Mouse (Mus musculus): ENCODE data around the gene Ms4a10. TPM values are rescaled to one million over a fixed set of nuclear protein-coding genes. Genes with fewer than 3 reads are reported as not detected.

The Ms4a10 gene
- total and polyA plus RNA-seq, 3 experiments, result not detected

GRCm38 (mm10) chr19:10965721-10966120 is 8.7 kb downstream of the Ms4a10 start:
- TF ChIP-seq CHD2 (IDR thresholded peaks at IDR 0.05; ENCODE audit: low read length) (no peak), GATA1 (IDR thresholded peaks at IDR 0.05; ENCODE audit: low read depth, low read length) (no peak), ZMIZ1 (IDR thresholded peaks at IDR 0.05; ENCODE audit: low read depth, low read length) (no peak), RCOR1 (IDR thresholded peaks at IDR 0.05; ENCODE audit: low read depth, low read length) (no peak), MAX (IDR thresholded peaks at IDR 0.05; ENCODE audit: low read length) (no peak), USF2 (IDR thresholded peaks at IDR 0.05; ENCODE audit: borderline replicate concordance in 1 of 2, insufficient read depth in 1 of 2, low read depth in 1 of 2, low read length in 2 of 2) (no peak), JUND (IDR thresholded peaks at IDR 0.05; ENCODE audit: low read depth, low read length) (no peak), ZKSCAN1 (IDR thresholded peaks at IDR 0.05; ENCODE audit: low read depth, low read length) (no peak), MEF2A (IDR thresholded peaks at IDR 0.05; ENCODE audit: extremely low read depth, insufficient replicate concordance, low read depth, low read length, poor library complexity, severe bottlenecking) (no peak), HCFC1 (IDR thresholded peaks at IDR 0.05; ENCODE audit: low read depth, low read length) (no peak), USF1 (IDR thresholded peaks at IDR 0.05; ENCODE audit: low read depth, low read length) (no peak), TAL1 (IDR thresholded peaks at IDR 0.05; ENCODE audit: low read length) (no peak), E2F4 (IDR thresholded peaks at IDR 0.05; ENCODE audit: borderline replicate concordance, low read depth, low read length) (no peak), MXI1 (IDR thresholded peaks at IDR 0.05; ENCODE audit: low read depth, low read length) (no peak), NRF1 (IDR thresholded peaks at IDR 0.05; ENCODE audit: insufficient read depth, low read depth, low read length, poor library complexity, severe bottlenecking) (no peak)
- Histone ChIP-seq H3K27me3 (ENCODE audit: control insufficient read depth in 1 of 2, insufficient read depth in 2 of 2, low read length in 2 of 2) (peaks cover 9 to 10% of the 10 kb centered on the region in 2 experiments), H3K79me2 (ENCODE audit: control insufficient read depth, insufficient read depth, low read length, poor library complexity) (no peaks in the 10 kb centered on the region)

GRCm38 (mm10) chr19:10959978-10960346 is 14.5 kb downstream of the Ms4a10 start:
- no peak for DNase-seq (ENCODE audit: low read depth, low spot score)
- H3K27ac ChIP-seq (ENCODE audit: control insufficient read depth, low read depth, low read length), result no peak overlapping the region
- no peaks in the 10 kb centered on the region for H3K9me3 ChIP-seq (replicated peaks; ENCODE audit: insufficient read depth, low read length)
- TF ChIP-seq ZC3H11A (IDR thresholded peaks at IDR 0.05; ENCODE audit: low read depth, low read length) (no peak), USF1 (IDR thresholded peaks at IDR 0.05; ENCODE audit: low read depth, low read length) (no peak), MXI1 (IDR thresholded peaks at IDR 0.05; ENCODE audit: low read depth, low read length) (no peak), MAX (IDR thresholded peaks at IDR 0.05; ENCODE audit: low read length) (no peak), TBP (IDR thresholded peaks at IDR 0.05; ENCODE audit: low read depth, low read length) (no peak), ZNF384 (IDR thresholded peaks at IDR 0.05; ENCODE audit: low read depth, low read length) (no peak), KAT2A (conservative IDR thresholded peaks at IDR 0.05; ENCODE audit: low read depth, low read length) (no peak), E2F4 (IDR thresholded peaks at IDR 0.05; ENCODE audit: borderline replicate concordance, low read depth, low read length) (no peak), NRF1 (IDR thresholded peaks at IDR 0.05; ENCODE audit: insufficient read depth, low read depth, low read length, poor library complexity, severe bottlenecking) (no peak), MYC (IDR thresholded peaks at IDR 0.05; ENCODE audit: low read depth, low read length) (no peak), SIN3A (IDR thresholded peaks at IDR 0.05; ENCODE audit: low read length) (no peak), JUND (IDR thresholded peaks at IDR 0.05; ENCODE audit: low read depth, low read length) (no peak), POLR2AphosphoS2 (IDR thresholded peaks at IDR 0.05; ENCODE audit: low read length) (no peak), MEF2A (IDR thresholded peaks at IDR 0.05; ENCODE audit: extremely low read depth, insufficient replicate concordance, low read depth, low read length, poor library complexity, severe bottlenecking) (no peak), EP300 (IDR thresholded peaks at IDR 0.05; ENCODE audit: low read depth in 1 of 2, low read length in 2 of 2) (no peak)
- no peaks in the 10 kb centered on the region for H3K36me3 ChIP-seq (ENCODE audit: control insufficient read depth in 1 of 2, insufficient read depth in 2 of 2, low read length in 2 of 2)
- no peaks in the 10 kb centered on the region for H3K79me2 ChIP-seq (ENCODE audit: control insufficient read depth, insufficient read depth, low read length, poor library complexity)
- peaks cover 8 to 13% of the 10 kb centered on the region in 2 experiments for H3K27me3 ChIP-seq (ENCODE audit: control insufficient read depth in 1 of 2, insufficient read depth in 2 of 2, low read length in 2 of 2)
- no peaks in the 10 kb centered on the region for H3K4me1 ChIP-seq (ENCODE audit: control insufficient read depth in 1 of 2, insufficient read depth in 2 of 2, low read length in 2 of 2)
- H3K9ac ChIP-seq (ENCODE audit: control insufficient read depth, low read depth, low read length, poor library complexity, severe bottlenecking), result no peak overlapping the region
- no peak overlapping the region for H3K4me3 ChIP-seq (ENCODE audit: control insufficient read depth in 1 of 2, insufficient read depth in 1 of 2, low read depth in 2 of 2, low read length in 2 of 2)

More at GRCm38 (mm10) chr19:10965721-10966120, 8.7 kb downstream of the Ms4a10 start:
- no peak overlapping the region for H3K9ac ChIP-seq (ENCODE audit: control insufficient read depth, low read depth, low read length, poor library complexity, severe bottlenecking)
- peaks cover 2 to 6% of the 10 kb centered on the region in 2 experiments; a peak in 3 of 4 replicates for H3K4me1 ChIP-seq (ENCODE audit: control insufficient read depth in 1 of 2, insufficient read depth in 2 of 2, low read length in 2 of 2)
- H3K4me3 ChIP-seq (ENCODE audit: control insufficient read depth in 1 of 2, insufficient read depth in 1 of 2, low read depth in 2 of 2, low read length in 2 of 2), result no peak overlapping the region
- no peak overlapping the region for H3K27ac ChIP-seq (ENCODE audit: control insufficient read depth, low read depth, low read length)
- H3K9me3 ChIP-seq (replicated peaks; ENCODE audit: insufficient read depth, low read length), result no peaks in the 10 kb centered on the region
- peaks cover 0 to 5% of the 10 kb centered on the region in 2 experiments; a peak in 2 of 4 replicates for H3K36me3 ChIP-seq (ENCODE audit: control insufficient read depth in 1 of 2, insufficient read depth in 2 of 2, low read length in 2 of 2)
- no peak for DNase-seq (ENCODE audit: low read depth, low spot score)
